Mouse (Mus musculus) stomach, postnatal 0 days (tissue): ENCODE measurements around the gene Ubash3a.

Experiments
- CTCF ChIP-seq: IDR thresholded peaks from 2 replicates; pipeline ENCODE4 v1.5.1; 2016; ENCODE audit warnings: antibody characterized with exemption, low read depth, mild to moderate bottlenecking, moderate library complexity
- EP300 ChIP-seq: optimal IDR thresholded peaks from 2 replicates; pipeline ENCODE3; 2016; ENCODE audit warnings: antibody characterized with exemption

DNA sequence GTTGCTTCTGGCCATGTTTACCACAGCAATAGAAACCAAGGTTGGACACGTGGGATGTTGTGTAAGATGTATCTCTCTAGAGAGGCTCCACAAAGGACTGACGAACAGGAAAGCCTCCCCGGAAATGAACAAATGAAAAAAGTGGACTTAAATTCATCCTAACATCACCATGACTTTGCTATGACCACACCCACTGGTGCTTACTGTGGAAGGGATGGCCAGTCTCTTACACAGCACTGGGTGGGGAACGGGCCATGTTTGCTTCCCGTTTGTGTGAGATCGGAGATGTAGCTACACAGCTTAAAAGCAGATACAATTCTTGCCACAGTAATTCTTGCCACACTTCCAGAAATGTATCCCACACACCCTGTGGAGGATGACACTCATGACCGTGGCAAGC, 11.4 kb upstream of the Ubash3a start:
- TF ChIP-seq EP300 (no peak), CTCF (no peak)
